Mouse (Mus musculus): ENCODE measurements around the gene Mymx.

Mymx gene

GRCm38 (mm10) chr17:45610144-45610866, 8.4 kb upstream of the Mymx start:
- DNase-seq = peak; percentile 98

DNA sequence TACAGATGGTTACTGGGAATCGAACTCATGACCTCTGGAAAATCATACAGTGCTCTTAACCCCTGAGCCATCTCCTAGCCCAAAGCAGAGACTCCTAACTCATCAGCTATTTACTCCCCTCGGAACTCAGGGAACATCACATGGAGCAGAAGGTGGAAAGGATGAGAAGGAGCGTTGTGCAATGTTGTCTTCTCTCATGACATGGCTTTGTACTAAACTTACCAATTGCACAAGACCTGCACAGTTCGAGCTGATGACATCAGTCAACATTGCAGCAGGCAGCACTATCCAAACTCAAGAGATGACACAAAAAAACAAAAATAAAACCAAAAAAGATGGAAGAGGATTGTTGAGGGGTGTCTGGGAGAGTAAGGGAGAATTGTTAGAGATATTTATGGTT, 6.5 kb upstream of the Mymx start:
- DNase-seq = peak; percentile 83

DNA sequence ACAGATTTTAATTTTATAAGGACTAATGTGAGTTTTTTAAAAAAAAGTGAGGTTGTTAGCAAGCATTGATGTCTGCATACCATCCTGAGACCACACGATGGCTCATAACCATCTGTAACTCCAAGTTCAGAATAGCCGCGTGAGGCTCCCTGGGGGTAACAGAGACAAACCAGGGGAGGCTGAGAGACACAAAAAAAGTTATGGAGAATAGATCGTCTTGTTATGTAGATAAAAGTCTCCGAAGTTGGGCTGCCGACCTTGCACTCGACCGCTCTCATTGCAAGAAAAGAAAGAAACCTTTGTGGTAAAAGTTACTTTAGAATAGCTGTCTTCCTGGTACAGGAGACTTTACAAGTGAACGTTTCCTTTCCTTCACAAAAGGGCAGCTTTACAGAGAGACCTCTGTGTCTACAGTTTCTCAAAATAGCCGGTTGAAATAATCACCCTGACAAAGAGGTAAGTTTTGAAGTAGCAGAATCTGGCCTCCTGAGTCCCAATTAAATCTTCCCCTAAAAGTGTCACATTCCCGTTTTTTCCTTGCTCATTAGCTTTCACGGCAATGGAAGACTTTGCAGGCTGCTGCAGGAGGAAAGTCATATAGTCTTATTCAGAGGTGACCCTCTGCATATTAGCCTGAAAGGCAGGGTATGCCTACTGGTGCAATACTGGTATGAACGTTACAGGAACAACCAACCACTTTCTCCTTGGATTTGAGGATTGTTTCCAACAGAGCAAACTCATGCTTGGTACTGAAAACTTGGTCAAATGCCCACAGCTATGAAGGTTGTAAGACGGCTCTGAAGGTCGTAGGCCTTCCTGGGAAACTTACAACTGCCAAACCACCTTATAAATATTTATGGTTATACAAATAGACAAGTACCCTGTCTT, 5.3 kb upstream of the Mymx start:
- DNase-seq = no peak

DNA sequence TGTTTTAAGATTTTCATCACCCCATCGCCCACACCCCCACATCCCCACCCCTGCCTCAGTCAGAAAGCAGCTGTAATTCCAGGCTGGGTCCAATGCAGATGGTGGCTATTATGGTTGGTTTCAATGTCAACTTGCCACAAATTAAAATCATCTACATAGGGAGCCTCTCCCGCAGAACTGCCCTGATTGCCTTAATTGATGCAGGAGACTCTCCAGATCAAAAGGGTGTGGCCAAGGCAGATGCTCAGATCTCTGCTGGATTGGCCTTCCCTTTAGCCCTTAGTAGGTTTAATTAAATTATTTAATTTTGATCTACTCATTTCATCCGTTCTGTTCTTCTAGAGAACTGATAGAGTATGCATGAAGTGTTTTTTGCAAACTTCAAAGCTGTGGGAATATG, 1.1 kb upstream of the Mymx start:
- DNase-seq = no peak

- DNase-seq = peak; percentile 86
Measured at GRCm38 (mm10) chr17:45601325-45601724, 577 bp downstream of the Mymx start.

GRCm38 (mm10) chr17:45600267-45600666, 1.6 kb downstream of the Mymx start:
- DNase-seq = peak; percentile 81

DNA sequence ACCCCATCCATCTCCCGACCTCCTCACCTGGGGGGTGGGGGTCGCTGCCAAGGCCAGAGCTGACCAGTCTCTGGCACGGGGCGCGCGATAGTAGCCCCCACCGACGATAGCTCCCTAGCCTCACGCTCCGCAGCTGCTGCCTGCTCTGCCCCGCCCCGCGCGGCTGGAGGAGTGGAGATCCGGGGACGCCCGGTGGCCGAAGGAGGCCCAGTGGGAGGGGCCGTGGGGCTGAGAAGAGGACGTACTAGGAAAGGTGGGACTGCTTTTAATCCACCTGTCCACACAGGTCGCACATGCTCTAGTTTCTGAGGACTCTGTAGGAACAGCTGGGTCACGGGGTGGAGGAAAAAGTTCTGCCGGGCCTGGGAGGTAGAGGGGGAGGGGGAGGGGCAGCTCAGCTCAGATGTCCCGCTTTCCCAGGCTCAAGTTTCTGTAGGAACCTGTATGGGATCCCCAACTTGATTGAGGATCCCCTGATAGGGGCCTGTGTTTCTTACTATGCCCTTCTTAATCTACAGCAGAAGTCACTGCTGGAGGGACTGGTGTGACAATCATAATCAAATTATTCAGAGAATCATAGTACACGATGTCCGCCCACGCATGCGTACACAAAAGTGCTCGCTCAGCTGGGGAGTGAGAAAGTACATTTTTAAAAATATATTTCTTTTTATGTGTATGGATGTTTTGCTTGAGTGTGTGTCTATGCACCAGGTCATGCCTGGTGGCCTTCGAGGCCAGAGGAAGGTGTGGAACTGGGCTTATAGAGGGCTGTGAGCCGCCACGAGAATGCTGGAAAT, 2.3 kb downstream of the Mymx start, which contains the start of gene Slc29a1:
Slc29a1 (minus strand) TSS at position 161 of the 797 bp plus-strand sequence.
- DNase-seq = peak; percentile 97

DNA sequence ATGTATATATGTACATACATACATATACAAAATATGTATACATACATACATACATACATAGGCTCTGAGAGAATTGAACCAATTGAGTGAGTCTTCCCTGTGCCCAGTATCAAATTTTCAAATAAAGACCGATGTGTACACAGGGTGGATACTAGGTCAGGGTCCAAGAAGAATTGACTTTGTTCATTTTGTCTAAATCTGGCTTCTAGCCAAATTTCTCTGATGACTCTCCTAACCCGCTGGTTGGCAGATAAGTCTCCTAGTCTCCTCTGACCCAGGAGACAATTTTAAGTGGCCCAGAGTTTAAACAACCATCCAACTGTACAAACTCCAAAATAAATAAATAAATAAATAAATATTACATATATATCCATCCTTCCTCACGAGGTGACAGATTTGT, 3.0 kb downstream of the Mymx start:
- DNase-seq = no peak

GRCm38 (mm10) chr17:45598376-45598775, 3.5 kb downstream of the Mymx start:
- DNase-seq = no peak

- DNase-seq = peak; percentile 96
Measured at GRCm38 (mm10) chr17:45597787-45598186, 4.1 kb downstream of the Mymx start.

DNA sequence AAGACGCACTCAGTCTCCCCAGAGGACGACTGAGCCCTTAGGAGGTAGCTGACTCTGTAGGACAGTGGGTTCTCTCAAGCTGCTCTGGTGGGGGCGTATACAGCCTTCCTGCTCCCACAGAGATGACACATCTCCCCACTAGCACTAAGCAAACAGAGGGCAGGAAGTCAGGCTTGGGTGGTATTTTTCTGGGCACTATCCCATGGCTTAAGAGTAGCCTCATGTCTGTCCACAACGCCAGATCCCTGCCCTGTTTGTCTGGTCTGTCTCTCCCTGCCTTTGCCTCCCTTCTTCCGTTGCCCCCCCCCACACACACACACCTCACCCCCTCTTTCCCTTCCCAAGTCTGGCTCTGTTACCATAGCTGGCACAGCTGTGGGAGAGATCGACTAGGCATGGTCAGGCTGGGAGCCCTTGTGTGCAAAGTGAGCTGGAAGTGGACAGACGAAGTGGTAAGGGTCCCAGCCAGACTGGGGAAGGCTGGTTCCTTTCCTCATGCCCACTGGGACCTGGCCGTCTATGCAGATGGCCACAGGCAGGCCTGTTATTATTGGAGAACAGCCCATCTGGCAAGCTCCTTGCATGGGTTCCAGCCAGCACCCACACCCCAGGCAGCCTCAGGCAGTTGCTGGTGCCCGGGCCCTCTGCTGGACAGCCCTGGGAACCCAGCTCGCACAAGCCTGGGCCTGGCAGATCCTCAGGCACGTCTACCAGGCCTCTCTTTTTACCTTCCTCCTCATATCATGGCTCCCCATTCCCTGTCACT, 5.1 kb downstream of the Mymx start:
- peak; percentile 98 for DNase-seq

DNA sequence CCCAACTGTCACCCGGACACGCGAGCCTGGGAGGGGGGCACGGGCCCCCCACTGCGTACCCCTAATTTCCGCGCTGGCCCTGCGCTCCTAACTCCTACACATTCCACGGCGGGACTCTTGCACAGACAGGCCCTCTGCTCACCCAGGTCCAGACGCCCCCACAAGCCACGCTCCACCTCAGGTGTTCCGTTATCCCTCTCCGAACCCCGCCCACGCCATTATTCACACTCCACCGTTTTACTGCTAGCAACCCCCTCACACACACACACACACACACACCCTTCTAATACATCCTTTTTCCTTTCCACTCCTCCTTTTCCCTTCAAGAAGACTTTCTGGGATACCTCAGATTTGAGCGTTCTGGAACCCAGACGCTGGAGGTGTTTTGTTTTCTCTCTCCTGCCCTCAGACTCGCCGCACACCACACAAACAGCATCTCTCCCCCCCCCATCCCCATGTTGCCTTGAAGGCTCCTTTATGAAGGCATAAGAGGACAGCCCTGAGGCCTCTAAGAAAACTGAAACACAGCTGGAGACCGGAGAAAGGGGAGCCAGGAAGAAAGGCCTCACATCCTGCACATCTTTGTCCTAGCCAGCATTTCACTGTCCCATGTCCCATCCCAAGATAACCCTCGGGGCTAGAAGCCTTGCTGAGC, 6.0 kb downstream of the Mymx start:
- peak; percentile 85 for DNase-seq

GRCm38 (mm10) chr17:45594881-45595735, 6.8 kb downstream of the Mymx start:
- DNase-seq = peak; percentile 99

DNA sequence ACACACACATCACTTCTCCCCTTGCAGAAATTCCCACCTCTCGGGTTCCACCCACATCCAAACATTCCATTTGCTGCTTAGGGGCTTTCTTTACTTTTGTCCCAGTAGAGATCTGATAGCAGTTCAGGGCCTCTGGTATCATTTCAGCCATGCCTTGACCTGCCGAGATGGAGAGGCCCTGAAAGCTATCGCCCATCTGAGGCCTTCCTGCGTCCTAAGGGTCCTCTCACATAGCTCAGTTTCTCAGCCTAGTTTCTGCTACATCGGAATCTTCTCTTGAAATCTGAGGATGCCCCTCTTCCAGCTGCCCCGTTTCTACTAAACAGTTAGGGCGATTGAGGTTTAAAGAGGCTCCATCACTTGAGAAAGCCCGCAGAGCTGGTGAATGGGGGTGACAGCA, 7.7 kb downstream of the Mymx start:
- DNase-seq = peak; percentile 81

GRCm38 (mm10) chr17:45593479-45593878, 8.4 kb downstream of the Mymx start:
- peak; percentile 96 for DNase-seq

- peak; percentile 98 for DNase-seq
Measured at GRCm38 (mm10) chr17:45592606-45593431, 9.1 kb downstream of the Mymx start.

GRCm38 (mm10) chr17:45591701-45592605, 9.9 kb downstream of the Mymx start:
- peak; percentile 99 for DNase-seq

DNA sequence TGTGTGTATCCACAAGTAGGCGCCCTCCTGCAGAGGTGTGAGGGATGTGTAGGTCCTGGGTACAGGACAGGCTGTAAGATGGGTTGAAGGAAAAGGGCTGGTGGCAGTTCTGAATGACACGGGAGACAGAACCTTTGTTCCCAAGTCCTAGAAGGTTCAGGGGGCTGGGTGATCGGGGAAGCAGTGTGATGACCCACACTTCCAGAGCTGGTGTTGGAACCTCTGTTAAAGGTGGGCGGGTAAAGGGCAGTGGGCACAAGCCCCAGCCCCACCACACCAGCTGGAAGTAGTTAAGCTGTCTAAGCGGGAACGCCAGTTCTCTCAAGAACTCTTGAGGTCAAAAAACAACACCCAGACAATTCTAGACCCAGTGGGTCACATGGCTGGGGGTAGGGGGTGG, 11.5 kb downstream of the Mymx start:
- peak; percentile 91 for DNase-seq

DNA sequence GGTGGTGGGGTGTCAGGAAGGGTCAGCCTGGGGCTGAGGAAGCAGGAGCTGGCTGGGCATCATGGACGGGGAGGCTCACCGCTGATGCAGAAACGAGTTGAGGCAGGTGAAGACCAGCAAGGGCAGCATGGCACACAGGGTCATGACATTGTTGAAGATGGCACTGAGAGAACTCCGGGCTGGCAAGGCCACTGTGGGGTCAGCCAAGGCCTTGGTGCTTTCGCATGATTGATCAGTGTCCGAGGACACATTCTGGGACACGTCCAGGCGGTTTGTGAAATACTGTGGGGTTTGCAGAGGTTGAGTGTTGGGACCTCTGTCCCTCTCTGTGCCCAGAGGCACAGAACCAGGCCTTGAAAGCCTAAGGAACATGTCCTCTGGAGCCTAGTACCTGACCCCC, 12.1 kb downstream of the Mymx start:
- peak; percentile 87 for DNase-seq
